Mouse (Mus musculus) testis, adult 2 months (tissue): ENCODE data around the gene Fat3.

Experiments
- CTCF ChIP-seq: fragments of 200-500 bp; IDR thresholded peaks from 2 replicates; pipeline ENCODE4 v1.5.1; 2012; ENCODE audit warnings: low read depth, mild to moderate bottlenecking, inconsistent platforms, low read length, moderate library complexity; ENCODE audit not compliant: control insufficient read depth, insufficient read depth, insufficient replicate concordance
- POLR2A ChIP-seq: fragments of 200-500 bp; IDR thresholded peaks from 2 replicates; pipeline ENCODE4 v1.6.1; 2012; ENCODE audit warnings: low read depth, mild to moderate bottlenecking, inconsistent platforms, low read length, moderate library complexity; ENCODE audit not compliant: control insufficient read depth

GRCm38 (mm10) chr9:15909397-15910113 lies 591.5 kb downstream of the Fat3 start:
- TF ChIP-seq POLR2A, result no peak
- TF ChIP-seq CTCF, result no peak
